Mouse (Mus musculus) MEL (cell line): Measurements from ENCODE around the gene Ankrd13c. TPM values are rescaled to one million over a fixed set of nuclear protein-coding genes. Genes with fewer than 3 reads are reported as not detected.
A peak's percentile ranks its signal among the peaks of the same experiment; 100 is the strongest.

Source experiments
- DNase-seq: peaks from one replicate; pipeline ENCODE4 v3.0.0; 2011; ENCODE audit warnings: low read depth, low spot score
- H3K27ac ChIP-seq: 2 replicates; pipeline ENCODE4 v1.5.1; 2012; ENCODE audit warnings: low read depth, mild to moderate bottlenecking, control low read depth, low read length, moderate library complexity; ENCODE audit not compliant: control insufficient read depth
- H3K27me3 ChIP-seq, 2 experiments: fragments of 150-350 bp in 1 of 2; sonication (generic) in 1 of 2; 2 replicates each; pipeline ENCODE4 v1.6.1; 2012; ENCODE audit warnings: low read length in 2 of 2, mild to moderate bottlenecking in 2 of 2, improper control_type of control experiment in 1 of 2, moderate library complexity in 1 of 2; ENCODE audit not compliant: insufficient read depth in 2 of 2, control insufficient read depth in 1 of 2
- H3K36me3 ChIP-seq, 2 experiments: 2 replicates each; pipeline ENCODE4 v1.6.1; 2012 to 2014; ENCODE audit warnings: low read length in 2 of 2, improper control_type of control experiment in 1 of 2, inconsistent platforms in 1 of 2, mild to moderate bottlenecking in 1 of 2; ENCODE audit not compliant: insufficient read depth in 2 of 2, control insufficient read depth in 1 of 2
- H3K4me1 ChIP-seq, 2 experiments: fragments of 150-350 bp in 1 of 2; sonication (generic) in 1 of 2; 2 replicates each; pipeline ENCODE4 v1.6.1; 2012; ENCODE audit warnings: low read length in 2 of 2, improper control_type of control experiment in 1 of 2, mild to moderate bottlenecking in 1 of 2; ENCODE audit not compliant: insufficient read depth in 2 of 2, control insufficient read depth in 1 of 2
- H3K4me3 ChIP-seq, 2 experiments: fragments of 150-350 bp in 1 of 2; sonication (generic) in 1 of 2; 2 replicates each; pipeline ENCODE4 v1.5.1; 2012; ENCODE audit warnings: low read depth in 2 of 2, low read length in 2 of 2, mild to moderate bottlenecking in 2 of 2, moderate library complexity in 2 of 2, control low read depth in 1 of 2, improper control_type of control experiment in 1 of 2; ENCODE audit not compliant: control insufficient read depth in 1 of 2, insufficient read depth in 1 of 2
- H3K79me2 ChIP-seq: 2 replicates; pipeline ENCODE4 v1.6.1; 2012; ENCODE audit warnings: mild to moderate bottlenecking, low read length, moderate library complexity; ENCODE audit not compliant: control insufficient read depth, poor library complexity, insufficient read depth
- H3K9ac ChIP-seq: 2 replicates; pipeline ENCODE4 v1.6.1; 2012; ENCODE audit warnings: low read depth, mild to moderate bottlenecking, control low read depth, low read length, moderate library complexity; ENCODE audit not compliant: control insufficient read depth, poor library complexity, severe bottlenecking
- H3K9me3 ChIP-seq: fragments of 150-350 bp; sonication (generic); replicated peaks from 2 replicates; pipeline ENCODE4 v1.6.1; 2012; ENCODE audit warnings: mild to moderate bottlenecking, low read length, improper control_type of control experiment, moderate library complexity; ENCODE audit not compliant: insufficient read depth
- BHLHE40 ChIP-seq: IDR thresholded peaks from 2 replicates; pipeline ENCODE4 v1.6.1; 2012; ENCODE audit warnings: low read depth, mild to moderate bottlenecking, inconsistent platforms, low read length, improper control_type of control experiment, borderline replicate concordance
- CHD2 ChIP-seq: IDR thresholded peaks from 2 replicates; pipeline ENCODE4 v1.6.1; 2011; ENCODE audit warnings: low read length, improper control_type of control experiment
- CTCF ChIP-seq, 3 experiments: IDR thresholded peaks in 2 of 3; conservative IDR thresholded peaks in 1 of 3; 2 replicates each; pipeline ENCODE4 v1.5.1; 2011 to 2012; ENCODE audit warnings: low read length in 3 of 3, low read depth in 2 of 3, mild to moderate bottlenecking in 2 of 3, improper control_type of control experiment in 1 of 3, inconsistent platforms in 1 of 3, mixed read lengths in 1 of 3, moderate library complexity in 1 of 3; ENCODE audit not compliant: control insufficient read depth in 1 of 3, insufficient read depth in 1 of 3, poor library complexity in 1 of 3, severe bottlenecking in 1 of 3
- ELF1 ChIP-seq: IDR thresholded peaks from 2 replicates; pipeline ENCODE4 v1.6.1; 2014; ENCODE audit warnings: low read depth, mild to moderate bottlenecking, inconsistent platforms, low read length, improper control_type of control experiment, moderate library complexity
- ETS1 ChIP-seq: IDR thresholded peaks from 2 replicates; pipeline ENCODE4 v1.6.1; 2012; ENCODE audit warnings: low read depth, mild to moderate bottlenecking, inconsistent platforms, low read length, improper control_type of control experiment, moderate library complexity
- GATA1 ChIP-seq: IDR thresholded peaks from 2 replicates; pipeline ENCODE4 v1.6.1; 2011; ENCODE audit warnings: low read depth, low read length, improper control_type of control experiment
- HCFC1 ChIP-seq: IDR thresholded peaks from 2 replicates; pipeline ENCODE4 v1.6.1; 2012; ENCODE audit warnings: low read depth, mild to moderate bottlenecking, inconsistent platforms, low read length, improper control_type of control experiment, moderate library complexity
- MAFK ChIP-seq: IDR thresholded peaks from 2 replicates; pipeline ENCODE4 v1.6.1; 2011; ENCODE audit warnings: low read depth, mild to moderate bottlenecking, low read length, improper control_type of control experiment, borderline replicate concordance
- MAX ChIP-seq: IDR thresholded peaks from 2 replicates; pipeline ENCODE4 v1.6.1; 2011; ENCODE audit warnings: low read length, improper control_type of control experiment
- MEF2A ChIP-seq: IDR thresholded peaks from 2 replicates; pipeline ENCODE4 v1.6.1; 2014; ENCODE audit warnings: low read depth, mild to moderate bottlenecking, inconsistent platforms, low read length, improper control_type of control experiment; ENCODE audit not compliant: poor library complexity, insufficient replicate concordance, severe bottlenecking; ENCODE audit errors: extremely low read depth
- MXI1 ChIP-seq: IDR thresholded peaks from 2 replicates; pipeline ENCODE4 v1.6.1; 2011; ENCODE audit warnings: mild to moderate bottlenecking, low read depth, low read length, improper control_type of control experiment
- MYC ChIP-seq: IDR thresholded peaks from 2 replicates; pipeline ENCODE4 v1.6.1; 2011; ENCODE audit warnings: low read depth, mild to moderate bottlenecking, low read length, improper control_type of control experiment, moderate library complexity
- NELFE ChIP-seq: IDR thresholded peaks from 2 replicates; pipeline ENCODE4 v1.6.1; 2011; ENCODE audit warnings: low read depth, low read length, improper control_type of control experiment
- POLR2A ChIP-seq, 2 experiments: IDR thresholded peaks; 2 replicates each; pipeline ENCODE4 v1.6.1; 2011 to 2012; ENCODE audit warnings: low read length in 2 of 2, mild to moderate bottlenecking in 2 of 2, control low read depth in 1 of 2, improper control_type of control experiment in 1 of 2, low read depth in 1 of 2, moderate library complexity in 1 of 2; ENCODE audit not compliant: control insufficient read depth in 1 of 2, insufficient read depth in 1 of 2, poor library complexity in 1 of 2
- POLR2AphosphoS2 ChIP-seq: IDR thresholded peaks from 2 replicates; pipeline ENCODE4 v1.6.1; 2011; ENCODE audit warnings: low read length, improper control_type of control experiment
- POLR2AphosphoS5 ChIP-seq: IDR thresholded peaks from 2 replicates; pipeline ENCODE4 v1.6.1; 2012; ENCODE audit warnings: low read depth, borderline replicate concordance, mild to moderate bottlenecking, inconsistent platforms, low read length, moderate library complexity, mixed read lengths
- RAD21 ChIP-seq: IDR thresholded peaks from 2 replicates; pipeline ENCODE4 v1.6.1; 2011; ENCODE audit warnings: mild to moderate bottlenecking, low read depth, low read length, improper control_type of control experiment
- RCOR1 ChIP-seq: IDR thresholded peaks from 2 replicates; pipeline ENCODE4 v1.6.1; 2012; ENCODE audit warnings: low read depth, mild to moderate bottlenecking, inconsistent platforms, low read length, improper control_type of control experiment
- SIN3A ChIP-seq: IDR thresholded peaks from 2 replicates; pipeline ENCODE4 v1.6.1; 2012; ENCODE audit warnings: low read length, improper control_type of control experiment, inconsistent platforms
- SMC3 ChIP-seq: IDR thresholded peaks from 2 replicates; pipeline ENCODE4 v1.6.1; 2011; ENCODE audit warnings: low read depth, low read length, improper control_type of control experiment
- TBP ChIP-seq: IDR thresholded peaks from 2 replicates; pipeline ENCODE4 v1.8.0; 2011; ENCODE audit warnings: low read depth, low read length, improper control_type of control experiment
- TCF12 ChIP-seq: IDR thresholded peaks from 2 replicates; pipeline ENCODE4 v1.6.1; 2014; ENCODE audit warnings: low read depth, mild to moderate bottlenecking, inconsistent platforms, low read length, improper control_type of control experiment, moderate library complexity
- USF1 ChIP-seq: IDR thresholded peaks from 2 replicates; pipeline ENCODE4 v1.6.1; 2014; ENCODE audit warnings: low read depth, mild to moderate bottlenecking, inconsistent platforms, low read length, improper control_type of control experiment, moderate library complexity
- USF2 ChIP-seq, 2 experiments: IDR thresholded peaks; 2 replicates each; pipeline ENCODE4 v1.6.1; 2011 to 2012; ENCODE audit warnings: improper control_type of control experiment in 2 of 2, low read length in 2 of 2, borderline replicate concordance in 1 of 2, inconsistent platforms in 1 of 2, low read depth in 1 of 2, mild to moderate bottlenecking in 1 of 2; ENCODE audit not compliant: insufficient read depth in 1 of 2
- ZC3H11A ChIP-seq: IDR thresholded peaks from 2 replicates; pipeline ENCODE4 v1.6.1; 2012; ENCODE audit warnings: low read depth, mild to moderate bottlenecking, inconsistent platforms, low read length, improper control_type of control experiment
- ZKSCAN1 ChIP-seq: IDR thresholded peaks from 2 replicates; pipeline ENCODE4 v1.6.1; 2012; ENCODE audit warnings: low read depth, mild to moderate bottlenecking, inconsistent platforms, low read length, improper control_type of control experiment, moderate library complexity
- ZMIZ1 ChIP-seq: IDR thresholded peaks from 2 replicates; pipeline ENCODE4 v1.6.1; 2012; ENCODE audit warnings: low read depth, mild to moderate bottlenecking, inconsistent platforms, low read length, improper control_type of control experiment, moderate library complexity
- polyA plus RNA-seq, 2 experiments: library from polyadenylated mRNA; stranded (reverse) in 1 of 2; unstranded in 1 of 2; fragments of >175 nt in 1 of 2; fragments of >200 nt in 1 of 2; gene quantifications; 2 replicates each; pipeline versions ENCODE4 v1.2.1 to v1.2.4; 2012; ENCODE audit warnings: low replicate concordance in 2 of 2, low read depth in 1 of 2; ENCODE audit not compliant: insufficient read length in 2 of 2, insufficient read depth in 1 of 2, missing spikeins in 1 of 2
- total RNA-seq: library from RNA; depleted of rRNA; stranded (reverse); fragments of 300-350 nt; gene quantifications from 2 replicates; pipeline ENCODE4 v1.2.3, GENCODE M21; 2012; rRNA removed

Ankrd13c gene
- 15.2 and 16.3 TPM in 2 replicates for total RNA-seq
- 10 to 100 TPM in 1 of 2 experiments, not detected in 1; 31.8 TPM for polyA plus RNA-seq

DNA sequence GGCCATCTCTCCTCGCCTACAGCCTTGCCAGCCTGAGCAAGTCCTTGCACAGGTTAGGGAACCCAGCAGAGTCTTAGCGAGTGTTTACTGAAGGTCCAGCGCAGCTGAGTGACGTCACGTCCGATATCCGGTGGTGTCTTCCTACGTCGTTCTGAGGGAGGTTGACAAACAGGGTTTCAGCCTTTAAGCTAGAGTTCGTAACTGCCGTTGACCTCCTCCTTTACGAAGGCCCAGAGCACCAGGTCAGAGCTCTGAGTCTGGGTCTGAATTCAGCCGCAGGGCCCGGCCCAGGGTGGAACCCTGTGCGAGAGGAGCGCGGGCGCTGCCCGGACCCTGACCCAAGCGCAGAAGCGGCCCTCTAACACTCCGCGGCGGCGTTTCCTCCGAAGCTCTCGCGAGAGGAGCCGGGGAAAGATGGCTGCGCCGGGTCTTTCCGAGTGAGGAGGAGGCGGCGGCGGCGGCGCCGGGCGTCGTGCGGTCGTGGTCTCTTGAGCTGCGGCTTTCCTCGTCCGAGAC is at the start of gene Ankrd13c:
TSS of gene Ankrd13c (plus strand) at position 397 of the 516 bp plus-strand sequence.
- peak within 1 kb of the TSS; percentile 76 for H3K9ac ChIP-seq
- peaks cover 43% of the 10 kb centered on the region for H3K79me2 ChIP-seq
- H3K4me3 ChIP-seq: peak within 1 kb of the TSS; percentile 65 to 97
- peak; percentile 97 for DNase-seq
- no peaks in the 10 kb centered on the region for H3K9me3 ChIP-seq
- H3K27ac ChIP-seq: peak within 1 kb of the TSS; percentile 83
- peaks cover 0 to 3% of the 10 kb centered on the region in 2 experiments; a peak in 1 of 4 replicates for H3K27me3 ChIP-seq
- H3K36me3 ChIP-seq: peaks cover 2 to 23% of the 10 kb centered on the region in 2 experiments
- TF ChIP-seq MAFK (no peak), ETS1 (peak; percentile 34; the same call in 1 of the 2 replicates), NELFE (peak; percentile 81), TBP (peak; percentile 87), CHD2 (peak; percentile 90; the same call in 1 of the 2 replicates), MYC (peak; percentile 46; the same call in 1 of the 2 replicates), POLR2AphosphoS2 (peak; percentile 83; the same call in 1 of the 2 replicates), ZMIZ1 (peak; percentile 87), TCF12 (peak; percentile 45; the same call in 1 of the 2 replicates), SIN3A (peak; percentile 92), ELF1 (0 out of 2 replicates have a peak, but pooled peaks have one; percentile 1), POLR2A (IDR thresholded peaks at IDR 0.05; ENCODE audit: control insufficient read depth in 1 of 2, insufficient read depth in 1 of 2, low read depth in 1 of 2, low read length in 2 of 2, poor library complexity in 1 of 2) (peak; percentile 75 to 92), HCFC1 (peak; percentile 89), MXI1 (peak; percentile 49; the same call in 1 of the 2 replicates), RAD21 (no peak), MAX (no peak; the same call in 1 of the 2 replicates), POLR2AphosphoS5 (no peak), CTCF (IDR thresholded peaks at IDR 0.05 in 2 of 3, conservative IDR thresholded peaks at IDR 0.05 in 1 of 3; ENCODE audit: control insufficient read depth in 1 of 3, insufficient read depth in 1 of 3, low read depth in 2 of 3, low read length in 3 of 3, poor library complexity in 1 of 3, severe bottlenecking in 1 of 3) (no peak), BHLHE40 (no peak)
- peaks cover 6 to 9% of the 10 kb centered on the region in 2 experiments; a peak in 2 of 4 replicates for H3K4me1 ChIP-seq

DNA sequence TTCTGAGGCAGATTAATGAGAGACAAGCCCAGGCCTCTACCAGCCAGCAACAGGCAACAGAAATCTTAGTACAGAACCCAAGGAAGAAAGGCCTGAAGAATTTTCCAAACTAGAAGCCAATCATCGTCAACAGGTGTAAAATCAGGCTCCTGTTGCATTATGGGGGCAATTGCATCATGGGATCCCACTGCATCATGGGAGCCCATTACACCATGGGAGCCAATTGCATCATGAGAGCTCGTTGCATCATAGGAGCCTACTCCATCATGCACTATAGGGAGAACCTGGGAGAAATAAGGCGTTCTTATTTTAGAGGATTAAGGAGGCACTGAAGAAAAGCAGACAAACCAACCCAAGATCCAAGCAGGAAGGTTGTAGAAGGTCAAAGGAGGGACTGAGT is 49.4 kb upstream of the Ankrd13c start:
- peaks cover 0 to 9% of the 10 kb centered on the region in 2 experiments; a peak in 1 of 4 replicates for H3K36me3 ChIP-seq

More for the DNA sequence above, 49.4 kb upstream of the Ankrd13c start:
- no peak for DNase-seq
- Histone ChIP-seq H3K4me3 (no peak overlapping the region), H3K27ac (no peak overlapping the region), H3K9ac (no peak overlapping the region), H3K79me2 (no peaks in the 10 kb centered on the region), H3K9me3 (no peaks in the 10 kb centered on the region), H3K4me1 (no peaks in the 10 kb centered on the region), H3K27me3 (no peaks in the 10 kb centered on the region)
- no peak for TF ChIP-seq POLR2AphosphoS5
- TF ChIP-seq MEF2A: no peak
- TF ChIP-seq ZKSCAN1: no peak
- no peak for TF ChIP-seq USF2 (IDR thresholded peaks at IDR 0.05; ENCODE audit: borderline replicate concordance in 1 of 2, insufficient read depth in 1 of 2, low read depth in 1 of 2, low read length in 2 of 2)
- no peak for TF ChIP-seq RCOR1
- TF ChIP-seq ZC3H11A: no peak
- no peak for TF ChIP-seq RAD21
- TF ChIP-seq GATA1: no peak
- TF ChIP-seq ELF1: no peak
- no peak for TF ChIP-seq ETS1
- no peak for TF ChIP-seq CHD2
- TF ChIP-seq SMC3: no peak
- no peak for TF ChIP-seq POLR2A (IDR thresholded peaks at IDR 0.05; ENCODE audit: control insufficient read depth in 1 of 2, insufficient read depth in 1 of 2, low read depth in 1 of 2, low read length in 2 of 2, poor library complexity in 1 of 2)
- no peak for TF ChIP-seq ZMIZ1
- no peak for TF ChIP-seq NELFE
- no peak for TF ChIP-seq MAFK
- TF ChIP-seq TCF12: no peak
- TF ChIP-seq USF1: no peak
